Mouse (Mus musculus) left cerebral cortex, postnatal 14 days (tissue): ENCODE data around the gene Otulinl. TPM values are rescaled to one million over a fixed set of nuclear protein-coding genes. Genes with fewer than 3 reads are reported as not detected.
A peak's percentile ranks its signal among the peaks of the same experiment; 100 is the strongest.

ENCODE experiments used
- DNase-seq, 2 experiments: peaks; one replicate each; pipeline ENCODE4 v3.0.0; 2021 to 2022; ENCODE audit warnings: low spot score in 2 of 2, mixed read lengths in 1 of 2
- intact Hi-C: fragments of 180-260 bp; cut with DNase I; formaldehyde crosslinking; loops from one replicate; pipeline ENCODE4 v1.15.1; 2025
- total RNA-seq, 2 experiments: library from RNA; stranded (reverse); gene quantifications; 2 replicates each; pipeline ENCODE4 v1.2.3; 2021

Gene Otulinl
- total RNA-seq, 2 experiments from 2014 or later, result 28.8 to 33.1 TPM

DNA sequence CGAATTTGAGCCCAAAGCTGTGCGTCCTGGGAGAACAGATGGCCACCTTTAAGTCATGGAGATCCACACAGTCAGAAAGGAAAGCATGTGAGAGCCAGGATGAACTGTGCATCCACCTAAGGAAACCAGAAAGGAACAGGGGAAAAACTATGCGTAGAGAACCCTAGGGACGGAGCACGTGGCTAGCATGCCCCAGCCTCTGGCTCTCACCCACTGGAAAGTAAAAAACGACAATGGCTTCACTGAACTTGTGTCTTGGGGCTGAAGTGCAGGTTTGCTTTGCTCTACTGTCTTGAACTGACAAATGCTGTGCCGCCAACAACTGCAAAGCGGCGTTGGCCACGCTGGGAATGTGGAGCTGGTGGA is 55.5 kb downstream of the Otulinl start:
- DNase-seq, result no peak
- intact Hi-C loops, result loop anchor here (5.0 kb wide), 1 partner anchor 1644 kb away; the partner anchor contains the start of gene Zfp622

GRCm38 (mm10) chr15:27625014-27625889 is 56.1 kb downstream of the Otulinl start:
- DNase-seq, result peak in 1 of 2 experiments; percentile 22
- intact Hi-C loops, result loop anchor here (5.0 kb wide), 1 partner anchor 1643 kb away; the partner anchor contains the start of gene Zfp622

GRCm38 (mm10) chr15:27623286-27623685 is 58.1 kb downstream of the Otulinl start:
- DNase-seq, result no peak
- intact Hi-C loops, result no loop called here

DNA sequence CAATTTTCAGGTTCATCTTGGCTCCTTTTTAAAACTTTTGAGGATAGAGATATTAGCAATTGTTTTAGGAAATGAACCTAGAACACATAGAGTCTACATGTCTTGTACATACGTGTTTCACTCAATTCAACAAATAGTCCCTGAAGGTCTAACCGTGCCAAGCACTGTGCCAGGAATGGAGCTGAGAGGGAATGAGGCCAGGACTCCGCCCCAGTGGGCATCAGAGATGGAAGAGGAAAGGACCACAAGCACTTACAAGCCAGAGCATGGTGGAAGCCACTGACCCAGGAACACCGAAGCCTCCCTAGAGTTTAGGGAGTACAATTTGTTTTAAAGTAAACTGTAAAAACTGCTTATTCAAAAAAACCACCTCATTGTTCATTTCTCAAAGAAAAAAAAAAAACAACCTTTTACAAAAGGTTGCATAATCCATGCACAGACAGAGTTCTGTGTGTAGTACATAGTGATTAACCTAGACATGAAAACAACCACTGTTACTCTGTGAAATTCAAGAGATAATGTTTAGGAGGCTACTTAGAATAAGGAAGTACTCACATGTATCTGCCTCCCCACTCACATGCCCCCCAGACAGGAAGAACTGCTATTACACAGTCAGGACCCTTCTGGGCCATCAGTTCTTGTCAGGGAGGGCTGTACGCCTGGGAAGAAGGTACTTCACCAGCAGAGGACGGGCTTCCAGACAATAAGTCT is 60.7 kb downstream of the Otulinl start:
- intact Hi-C loops, result no loop called here
- DNase-seq, result no peak

- no peak for DNase-seq
- intact Hi-C loops, result no loop called here
Measured at GRCm38 (mm10) chr15:27619683-27620082, 61.7 kb downstream of the Otulinl start.

- intact Hi-C loops, result no loop called here
- DNase-seq, result no peak
Measured at GRCm38 (mm10) chr15:27618778-27619533, 62.4 kb downstream of the Otulinl start.

GRCm38 (mm10) chr15:27617227-27617626 is 64.2 kb downstream of the Otulinl start:
- DNase-seq, result no peak
- intact Hi-C loops, result no loop called here

DNA sequence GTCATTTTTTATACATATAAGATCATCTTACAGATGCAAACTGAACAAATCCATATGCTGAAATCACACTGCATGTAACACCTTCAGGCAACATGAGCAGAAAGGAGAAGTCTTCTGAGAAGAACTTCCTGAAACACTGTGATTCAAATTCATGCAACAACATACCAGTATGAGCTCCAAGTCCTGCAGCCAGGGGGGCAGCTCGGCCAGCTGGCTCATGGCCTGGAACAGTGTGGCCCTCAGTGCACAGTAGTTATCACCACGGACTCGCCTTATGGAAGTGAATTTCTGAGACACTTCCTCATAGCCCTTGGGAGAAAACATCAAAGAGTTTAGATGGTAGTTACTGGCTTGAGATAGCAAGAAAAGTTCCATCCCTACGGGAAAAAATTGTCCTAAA is 65.2 kb downstream of the Otulinl start:
- DNase-seq, result peak; percentile 47 to 57
- intact Hi-C loops, result no loop called here

DNA sequence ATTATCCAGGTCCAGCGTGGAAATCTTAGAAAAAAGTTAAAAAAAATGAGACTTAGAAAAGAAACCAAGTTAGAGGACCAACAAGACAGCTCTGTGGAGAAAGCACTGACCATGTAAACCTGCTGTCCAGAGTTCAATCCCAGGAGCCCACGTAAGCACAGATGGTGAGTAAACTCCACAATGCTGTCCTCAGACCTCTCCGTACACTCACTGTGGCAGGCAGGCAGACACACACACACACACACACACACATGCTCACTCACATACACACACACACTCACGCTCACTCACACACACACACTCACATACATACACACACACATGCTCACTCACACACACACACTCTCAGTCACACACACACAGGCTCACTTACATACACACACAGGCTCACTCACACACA is 68.1 kb downstream of the Otulinl start:
- intact Hi-C loops, result loop anchor here (2.0 to 5.0 kb wide), 2 partner anchors 146 to 286 kb away; partner anchors contain the start of gene Ank
- no peak for DNase-seq

DNA sequence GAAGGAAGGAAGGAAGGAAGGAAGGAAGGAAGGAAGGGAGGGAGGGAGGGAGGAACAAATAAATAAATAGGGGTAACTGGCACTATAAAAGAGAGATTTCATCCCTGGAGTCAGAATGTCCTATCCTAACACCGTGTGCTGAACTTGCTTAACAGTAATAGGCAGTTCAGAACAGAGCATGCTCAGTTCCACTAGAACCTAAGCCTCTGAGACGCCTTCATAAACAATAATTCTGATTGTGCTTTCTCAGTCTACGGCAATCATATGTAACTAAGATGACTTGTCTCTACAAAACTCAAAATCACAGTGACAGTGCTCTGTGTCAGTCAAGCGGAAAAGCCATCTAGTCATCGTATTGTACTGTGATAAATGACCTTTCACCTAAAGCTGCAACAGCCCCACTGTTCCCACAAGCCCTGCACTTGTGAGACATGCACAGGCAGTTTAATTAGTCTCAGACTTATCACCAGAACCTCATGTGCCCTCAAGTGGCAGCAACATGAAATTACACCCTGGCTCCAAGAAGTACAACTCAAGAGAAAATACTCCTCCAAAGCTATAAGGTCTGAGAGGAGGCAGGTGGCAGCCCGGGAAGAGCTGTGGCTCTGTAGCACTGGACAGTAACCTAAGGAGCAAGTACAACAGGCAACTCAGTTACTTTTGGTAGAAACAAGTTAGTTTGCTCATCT is 68.7 kb downstream of the Otulinl start:
- intact Hi-C loops, result loop anchor here (2.0 to 5.0 kb wide), 2 partner anchors 146 to 285 kb away; partner anchors contain the start of gene Ank
- DNase-seq, result peak; percentile 81 to 82

- DNase-seq, result no peak
- intact Hi-C loops, result no loop called here
Measured at GRCm38 (mm10) chr15:27609554-27609953, 71.8 kb downstream of the Otulinl start.

GRCm38 (mm10) chr15:27605252-27605651 is 76.1 kb downstream of the Otulinl start:
- intact Hi-C loops, result no loop called here
- DNase-seq, result no peak

Other genes starting within 250 kb of the Otulinl start
- gene Ank, start 214.9 kb downstream of the Otulinl start, total RNA-seq, result 100 to 1,000 TPM; 173 to 176 TPM
- gene Otulin, start 50.9 kb downstream of the Otulinl start, total RNA-seq, result 10 to 100 TPM; 20.8 to 23.1 TPM